Mouse (Mus musculus): ENCODE measurements around the gene Apoo.
"Not testable (repeated sequence)": the region's sequence is repeated elsewhere in the genome, so short reads cannot be mapped to it uniquely, and the experiment has no call there.

Apoo gene

DNA sequence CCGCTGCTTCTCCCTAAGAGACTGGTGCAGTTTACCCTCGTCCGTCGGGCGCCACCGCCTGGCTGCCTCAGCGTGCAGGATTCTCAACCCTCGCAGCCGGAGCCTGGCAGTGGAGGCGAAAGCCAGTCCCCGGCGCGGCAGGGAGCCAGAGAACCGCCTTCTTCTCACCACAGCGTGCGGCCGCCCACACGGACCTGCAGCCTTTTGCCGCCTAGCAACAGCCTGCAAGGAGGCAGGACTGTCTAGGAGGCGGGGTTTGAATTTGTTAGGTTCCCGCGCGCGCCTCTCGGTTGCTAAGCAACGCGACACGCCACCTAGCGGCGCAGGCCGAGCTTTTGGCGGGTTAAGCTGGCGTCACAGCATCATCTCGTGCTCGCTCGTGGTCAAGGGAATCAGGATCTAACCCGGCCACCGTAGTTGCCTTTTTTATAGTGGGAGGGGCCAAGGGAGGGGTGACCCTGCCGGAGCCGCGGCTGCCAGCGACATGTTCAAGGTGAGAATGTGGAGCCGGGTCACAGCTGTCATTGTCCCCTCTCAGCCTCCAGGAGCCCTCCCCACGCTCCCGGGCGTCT is at the start of gene Apoo, which contains the start of gene Fam90a1b:
Gene Apoo, plus strand, starts transcription at position 448 of the 572 bp plus-strand sequence.
Gene Fam90a1b, minus strand, starts transcription at position 108 of the 572 bp plus-strand sequence.
- peak; percentile 96 for DNase-seq (ENCODE audit: low spot score)

- no peak for DNase-seq (ENCODE audit: low spot score)
Observed at GRCm38 (mm10) chrX:94321036-94321902, 45.6 kb upstream of the Apoo start.

GRCm38 (mm10) chrX:94343638-94344037 is 23.3 kb upstream of the Apoo start:
- DNase-seq (ENCODE audit: low spot score): not testable (repeated sequence)

- peak; percentile 34 for DNase-seq (ENCODE audit: low spot score)
Observed at GRCm38 (mm10) chrX:94365381-94365925, 1.5 kb upstream of the Apoo start.

DNA sequence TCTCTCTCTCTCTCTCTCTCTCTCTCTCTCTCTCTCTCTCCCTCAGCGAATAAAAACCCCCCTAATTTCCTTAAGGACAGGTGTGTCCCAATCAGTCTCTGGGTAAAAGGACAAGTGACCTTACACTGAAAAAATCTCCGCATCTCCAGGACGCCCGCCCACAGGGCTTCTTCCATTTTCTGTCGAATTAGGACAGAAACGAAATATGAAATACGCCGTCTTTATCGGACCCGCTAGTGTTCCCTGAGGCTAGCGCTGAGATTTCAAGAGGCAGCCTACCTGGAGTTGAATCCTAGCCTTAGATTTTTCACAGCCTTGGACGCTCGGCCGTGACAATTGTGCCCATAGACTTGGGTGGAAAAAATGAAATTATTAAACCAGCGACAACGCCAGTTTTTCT is 888 bp upstream of the Apoo start:
- DNase-seq (ENCODE audit: low spot score): peak; percentile 30

DNA sequence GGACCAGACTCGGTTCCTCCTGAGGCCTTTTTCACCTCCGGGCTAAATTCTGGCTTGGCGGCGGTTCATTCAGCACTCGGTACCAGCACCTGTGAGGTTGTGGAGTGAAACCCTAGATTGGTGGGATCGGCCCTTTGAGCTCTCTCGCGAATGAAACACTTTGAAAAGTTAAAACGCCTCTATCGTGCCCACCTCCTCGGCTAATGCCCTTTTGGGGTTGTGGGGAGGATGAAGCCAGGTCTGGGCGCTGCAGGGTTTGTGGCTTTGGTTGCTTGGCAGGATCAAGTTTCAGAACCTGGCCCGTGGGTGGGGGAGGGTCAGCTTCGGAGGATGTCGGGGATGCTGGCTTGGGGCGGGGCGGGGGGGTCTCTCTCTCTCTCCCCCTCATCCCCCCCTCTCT is 331 bp downstream of the Apoo start:
- peak; percentile 36 for DNase-seq (ENCODE audit: low spot score)

GRCm38 (mm10) chrX:94378734-94379133 is 11.8 kb downstream of the Apoo start:
- no peak for DNase-seq (ENCODE audit: low spot score)

- peak; percentile 13 for DNase-seq (ENCODE audit: low spot score)
Observed at GRCm38 (mm10) chrX:94408975-94409374, 42.1 kb downstream of the Apoo start.

- peak; percentile 19 for DNase-seq (ENCODE audit: low spot score)
Observed at GRCm38 (mm10) chrX:94420210-94420609, 53.3 kb downstream of the Apoo start.

DNA sequence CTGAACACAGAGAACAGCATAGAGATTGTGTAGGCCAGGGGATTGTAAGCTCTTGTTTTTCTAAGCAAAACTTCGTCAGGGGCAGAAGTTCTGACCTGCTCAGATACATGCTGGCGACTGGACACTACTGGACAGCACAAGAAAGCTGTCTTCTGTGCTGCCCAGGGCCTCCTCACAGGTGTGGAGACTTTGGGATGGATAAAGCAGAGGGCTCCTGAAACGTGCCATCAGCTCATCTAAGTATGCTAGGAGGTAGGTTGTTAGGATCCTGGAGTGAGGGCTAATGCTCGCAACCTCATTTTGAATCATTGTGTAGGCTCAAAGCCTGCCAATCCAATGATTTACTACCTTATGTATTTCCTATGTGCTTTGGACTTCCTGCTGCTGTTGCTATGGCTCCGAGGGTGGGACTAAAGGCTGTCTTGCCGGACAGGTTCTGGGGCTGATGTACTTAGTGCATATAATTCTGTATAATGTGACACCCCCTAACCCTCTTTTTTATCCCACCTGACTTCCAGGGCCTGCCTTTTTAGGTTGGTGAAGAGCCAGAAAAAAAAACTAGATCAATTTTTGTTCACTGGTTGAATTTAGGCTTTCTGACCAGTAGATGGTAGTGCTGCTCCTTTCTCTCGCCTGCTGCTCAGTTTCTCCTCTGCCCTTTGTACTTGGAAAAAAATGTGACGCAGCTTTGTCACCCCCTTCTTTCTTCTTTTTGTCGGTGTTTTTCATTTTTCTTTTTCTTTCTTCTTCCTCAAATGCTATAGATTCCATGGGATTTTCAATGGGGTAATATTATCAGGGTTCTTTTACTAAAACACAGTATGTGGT is 64.8 kb downstream of the Apoo start:
- peak; percentile 69 for DNase-seq (ENCODE audit: low spot score)

- DNase-seq (ENCODE audit: low spot score): not testable (repeated sequence)
Observed at GRCm38 (mm10) chrX:94445427-94445826, 78.5 kb downstream of the Apoo start.

GRCm38 (mm10) chrX:94446021-94446420 is 79.1 kb downstream of the Apoo start:
- not testable (repeated sequence) for DNase-seq (ENCODE audit: low spot score)

DNA sequence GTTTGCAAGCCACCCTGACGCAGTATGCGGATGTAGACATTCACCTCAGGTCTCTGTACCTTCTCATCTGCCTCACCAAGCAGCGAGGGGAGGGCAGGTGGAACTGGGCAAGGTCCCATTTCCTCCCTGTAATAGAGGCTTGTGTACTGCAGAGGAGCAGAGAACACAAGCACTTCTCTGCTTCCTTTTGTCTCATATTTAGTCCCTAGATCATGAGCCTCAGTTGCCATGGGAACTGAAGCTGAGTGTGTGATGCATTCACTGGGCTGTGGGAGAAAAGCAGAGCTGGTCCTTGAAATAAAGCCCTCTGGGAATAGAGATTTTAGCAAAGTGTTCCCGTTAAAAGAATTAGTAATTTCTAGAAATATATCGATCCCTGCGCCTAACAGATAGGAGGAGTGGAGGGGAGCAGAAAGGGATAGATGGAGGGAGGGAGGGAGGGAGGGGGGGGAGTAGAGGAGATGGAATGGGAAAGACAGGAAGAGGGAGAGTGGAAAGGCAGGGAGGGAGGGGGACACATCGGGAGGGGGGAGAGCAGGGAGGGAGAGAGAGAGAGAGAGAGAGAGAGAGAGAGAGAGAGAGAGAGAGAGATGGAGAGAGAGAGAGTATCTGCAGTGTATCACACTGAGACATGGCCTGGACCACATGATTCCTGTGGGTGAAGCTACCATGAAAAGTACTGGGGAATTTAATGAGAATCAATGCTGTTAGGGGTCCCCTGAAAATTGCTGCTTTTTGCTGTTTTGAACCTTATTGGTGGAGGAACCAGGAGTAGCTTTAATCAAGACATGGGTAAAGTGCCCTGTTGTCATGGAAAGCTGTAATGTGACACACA is 83.3 kb downstream of the Apoo start:
- DNase-seq (ENCODE audit: low spot score): not testable (repeated sequence)

DNA sequence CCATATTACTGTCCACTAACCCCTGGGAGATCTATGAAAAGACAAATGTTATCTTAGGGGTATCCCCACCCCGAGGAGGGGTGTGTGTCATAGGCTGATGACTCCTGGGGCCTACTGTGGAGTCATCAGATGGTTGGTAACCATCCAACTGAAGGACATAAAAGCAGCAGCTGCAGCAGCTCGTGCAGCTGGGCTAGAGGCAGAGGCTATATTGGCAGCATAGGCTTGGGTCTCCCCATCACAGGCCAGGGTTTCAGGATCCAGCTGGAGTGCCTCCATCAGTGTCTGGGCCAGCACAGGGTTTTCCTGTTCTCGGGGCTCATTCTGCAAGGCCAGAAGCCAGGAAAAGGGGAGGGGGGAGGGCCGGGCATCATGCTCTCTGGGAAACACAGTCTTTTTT is 92.4 kb downstream of the Apoo start:
- no peak for DNase-seq (ENCODE audit: low spot score)

DNA sequence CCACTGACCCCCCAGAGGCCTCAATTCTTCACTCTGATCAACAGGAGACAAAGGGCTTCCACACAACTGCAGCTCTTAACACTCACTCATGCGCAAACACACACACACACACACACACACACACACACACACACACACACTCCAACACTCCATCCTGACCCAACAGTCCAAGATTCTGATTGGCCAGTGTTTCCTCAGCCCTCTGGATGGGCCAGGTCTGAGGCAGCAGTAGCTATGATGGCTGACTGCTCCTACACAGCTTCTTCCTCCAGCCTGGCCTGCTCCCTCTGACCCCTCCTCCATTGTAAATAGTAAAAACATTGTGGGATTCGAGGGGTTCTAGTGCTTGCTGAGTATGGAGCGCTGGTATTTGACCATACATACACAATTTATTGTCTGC is 94.6 kb downstream of the Apoo start:
- not testable (repeated sequence) for DNase-seq (ENCODE audit: low spot score)

DNA sequence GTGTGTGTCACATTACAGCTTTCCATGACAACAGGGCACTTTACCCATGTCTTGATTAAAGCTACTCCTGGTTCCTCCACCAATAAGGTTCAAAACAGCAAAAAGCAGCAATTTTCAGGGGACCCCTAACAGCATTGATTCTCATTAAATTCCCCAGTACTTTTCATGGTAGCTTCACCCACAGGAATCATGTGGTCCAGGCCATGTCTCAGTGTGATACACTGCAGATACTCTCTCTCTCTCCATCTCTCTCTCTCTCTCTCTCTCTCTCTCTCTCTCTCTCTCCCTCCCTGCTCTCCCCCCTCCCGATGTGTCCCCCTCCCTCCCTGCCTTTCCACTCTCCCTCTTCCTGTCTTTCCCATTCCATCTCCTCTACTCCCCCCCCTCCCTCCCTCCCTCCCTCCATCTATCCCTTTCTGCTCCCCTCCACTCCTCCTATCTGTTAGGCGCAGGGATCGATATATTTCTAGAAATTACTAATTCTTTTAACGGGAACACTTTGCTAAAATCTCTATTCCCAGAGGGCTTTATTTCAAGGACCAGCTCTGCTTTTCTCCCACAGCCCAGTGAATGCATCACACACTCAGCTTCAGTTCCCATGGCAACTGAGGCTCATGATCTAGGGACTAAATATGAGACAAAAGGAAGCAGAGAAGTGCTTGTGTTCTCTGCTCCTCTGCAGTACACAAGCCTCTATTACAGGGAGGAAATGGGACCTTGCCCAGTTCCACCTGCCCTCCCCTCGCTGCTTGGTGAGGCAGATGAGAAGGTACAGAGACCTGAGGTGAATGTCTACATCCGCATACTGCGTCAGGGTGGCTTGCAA is 95.9 kb downstream of the Apoo start:
- not testable (repeated sequence) for DNase-seq (ENCODE audit: low spot score)

Data from embryo, embryonic 10.5 days (tissue).